Mouse (Mus musculus): ENCODE measurements around the gene Ifitm7. TPM values are rescaled to one million over a fixed set of nuclear protein-coding genes. Genes with fewer than 3 reads are reported as not detected.

The Ifitm7 gene
- total and polyA plus RNA-seq, 2 experiments = not detected

DNA sequence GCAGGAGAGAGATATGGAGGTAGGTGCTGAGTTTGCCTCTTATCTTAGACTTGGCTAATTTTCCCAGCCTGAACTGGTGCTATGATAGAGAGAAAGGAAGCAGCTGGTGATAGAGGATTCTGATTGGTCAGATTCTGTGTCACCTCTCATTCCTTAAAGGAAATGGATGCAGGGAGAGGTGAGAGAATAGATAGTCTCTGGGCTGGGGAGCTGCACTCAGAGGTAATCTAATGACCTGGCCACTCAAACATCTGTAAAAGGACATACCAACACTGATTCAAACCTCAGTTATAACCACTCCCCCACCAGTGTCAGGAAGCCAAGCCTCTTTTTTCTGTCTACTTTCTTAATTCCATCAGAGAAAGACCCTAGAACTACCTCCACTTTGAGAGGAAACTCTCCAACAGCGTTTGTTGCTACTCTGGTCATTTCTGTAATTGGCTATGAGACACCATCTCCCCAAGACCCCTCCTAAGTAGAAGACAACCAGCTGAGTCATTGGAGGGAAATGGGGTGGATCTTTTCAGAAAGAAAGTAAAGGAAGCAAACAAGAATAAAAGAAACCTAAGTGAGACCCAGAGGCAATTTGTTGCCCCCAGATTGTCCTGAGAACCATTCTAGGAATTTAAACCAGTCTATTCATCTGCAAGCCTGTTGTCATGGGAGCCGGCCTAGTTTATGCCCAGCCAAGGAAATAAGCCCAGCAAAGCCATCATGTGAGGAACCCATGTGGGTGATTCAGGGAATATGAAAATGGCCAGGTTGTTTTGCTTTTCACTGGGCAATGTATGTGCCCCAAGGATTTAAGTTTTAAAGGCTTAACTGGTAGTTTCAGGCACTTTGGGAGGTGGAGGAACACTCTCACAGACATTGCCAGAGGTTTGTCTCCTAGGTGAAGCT lies 38.7 kb upstream of the Ifitm7 start:
- Histone ChIP-seq H3K4me3 (ENCODE audit: insufficient read depth, low read depth, low read length) (no peak overlapping the region), H3K79me2 (ENCODE audit: control insufficient read depth, insufficient read depth, low read length) (no peaks in the 10 kb centered on the region), H3K27ac (replicated peaks; ENCODE audit: insufficient read depth, low read depth, low read length) (no peak overlapping the region), H3K4me1 (ENCODE audit: control insufficient read depth, insufficient read depth, low read length) (no peaks in the 10 kb centered on the region), H3K36me3 (ENCODE audit: control insufficient read depth, insufficient read depth, low read length) (no peaks in the 10 kb centered on the region), H3K27me3 (ENCODE audit: control insufficient read depth, insufficient read depth, low read length) (no peaks in the 10 kb centered on the region), H3K9ac (ENCODE audit: low read depth, low read length) (no peak overlapping the region)
- WGBS = 88% methylated on average over 2 of the region's 2 CpGs
- no peak for DNase-seq (ENCODE audit: extremely low read depth, low read depth, low spot score)
- no peak for TF ChIP-seq POLR2A (IDR thresholded peaks at IDR 0.05; ENCODE audit: extremely low read depth, insufficient read depth, low read length)
- TF ChIP-seq CTCF (IDR thresholded peaks at IDR 0.05; ENCODE audit: low read depth, low read length) = no peak

DNA sequence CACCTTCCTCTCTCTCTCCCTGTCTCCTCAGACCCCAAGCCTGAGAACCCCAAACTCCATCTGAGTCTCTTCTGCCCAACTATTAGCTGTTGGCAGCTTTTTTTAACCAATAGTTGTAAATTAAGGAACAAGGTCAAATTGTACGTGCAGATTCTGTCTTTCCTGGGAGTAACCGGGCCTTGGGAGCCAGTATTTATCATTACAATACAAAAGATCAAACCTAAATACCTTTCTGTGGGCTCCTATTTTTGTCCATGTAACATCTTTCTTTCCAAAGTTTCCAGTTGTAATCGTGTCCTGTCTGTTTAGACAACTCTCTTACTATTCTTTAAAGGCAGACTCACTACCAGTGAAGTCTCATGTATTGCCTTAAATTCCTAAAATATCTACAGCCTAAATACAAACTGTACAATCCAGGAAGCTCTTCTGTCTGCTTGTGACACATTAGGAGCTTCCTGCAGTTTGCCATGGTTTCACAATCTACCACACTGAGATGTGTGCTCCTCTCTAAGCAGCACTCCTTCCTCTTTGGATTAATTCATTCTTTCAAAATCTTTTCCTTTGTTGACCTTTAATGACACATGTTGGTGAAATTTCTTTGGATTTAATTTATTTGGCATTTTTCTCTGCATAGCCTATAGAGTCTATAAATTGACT lies 34.6 kb upstream of the Ifitm7 start:
- 76% methylated on average over 3 of the region's 3 CpGs for WGBS
- DNase-seq (ENCODE audit: extremely low read depth, low read depth, low spot score) = no peak
- no peak overlapping the region for H3K27ac ChIP-seq (replicated peaks; ENCODE audit: insufficient read depth, low read depth, low read length)
- TF ChIP-seq CTCF (IDR thresholded peaks at IDR 0.05; ENCODE audit: low read depth, low read length) (no peak), POLR2A (IDR thresholded peaks at IDR 0.05; ENCODE audit: extremely low read depth, insufficient read depth, low read length) (no peak)
- no peaks in the 10 kb centered on the region for H3K36me3 ChIP-seq (ENCODE audit: control insufficient read depth, insufficient read depth, low read length)
- H3K4me3 ChIP-seq (ENCODE audit: insufficient read depth, low read depth, low read length) = no peak overlapping the region
- no peaks in the 10 kb centered on the region for H3K4me1 ChIP-seq (ENCODE audit: control insufficient read depth, insufficient read depth, low read length)
- no peaks in the 10 kb centered on the region for H3K79me2 ChIP-seq (ENCODE audit: control insufficient read depth, insufficient read depth, low read length)
- H3K27me3 ChIP-seq (ENCODE audit: control insufficient read depth, insufficient read depth, low read length) = no peaks in the 10 kb centered on the region
- H3K9ac ChIP-seq (ENCODE audit: low read depth, low read length) = no peak overlapping the region

DNA sequence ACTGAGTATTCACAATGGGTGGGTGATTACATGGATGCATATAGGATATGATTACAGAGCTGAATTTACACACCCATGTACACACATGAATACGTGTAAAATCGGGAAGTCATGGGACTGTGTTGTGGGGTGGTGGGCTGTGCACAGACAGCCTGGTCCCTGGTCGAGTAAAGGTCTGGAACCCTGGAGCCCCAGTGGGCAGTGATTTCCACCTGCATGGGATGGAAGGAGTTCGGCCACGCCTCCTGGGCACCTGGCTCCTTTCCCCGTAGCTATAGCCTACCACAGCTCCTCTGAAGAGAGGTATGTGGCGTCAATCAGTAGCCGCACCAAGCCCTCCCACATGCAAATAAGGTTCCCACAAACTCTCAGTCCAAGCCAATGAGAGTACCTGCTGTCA lies 30.6 kb upstream of the Ifitm7 start:
- DNase-seq (ENCODE audit: extremely low read depth, low read depth, low spot score) = no peak
- Histone ChIP-seq H3K4me1 (ENCODE audit: control insufficient read depth, insufficient read depth, low read length) (no peaks in the 10 kb centered on the region), H3K27me3 (ENCODE audit: control insufficient read depth, insufficient read depth, low read length) (no peaks in the 10 kb centered on the region), H3K9ac (ENCODE audit: low read depth, low read length) (no peak overlapping the region), H3K4me3 (ENCODE audit: insufficient read depth, low read depth, low read length) (no peak overlapping the region), H3K36me3 (ENCODE audit: control insufficient read depth, insufficient read depth, low read length) (no peaks in the 10 kb centered on the region), H3K27ac (replicated peaks; ENCODE audit: insufficient read depth, low read depth, low read length) (no peak overlapping the region), H3K79me2 (ENCODE audit: control insufficient read depth, insufficient read depth, low read length) (no peaks in the 10 kb centered on the region)
- 91% methylated on average over 8 of the region's 8 CpGs for WGBS
- no peak for TF ChIP-seq POLR2A (IDR thresholded peaks at IDR 0.05; ENCODE audit: extremely low read depth, insufficient read depth, low read length)
- TF ChIP-seq CTCF (IDR thresholded peaks at IDR 0.05; ENCODE audit: low read depth, low read length) = no peak

DNA sequence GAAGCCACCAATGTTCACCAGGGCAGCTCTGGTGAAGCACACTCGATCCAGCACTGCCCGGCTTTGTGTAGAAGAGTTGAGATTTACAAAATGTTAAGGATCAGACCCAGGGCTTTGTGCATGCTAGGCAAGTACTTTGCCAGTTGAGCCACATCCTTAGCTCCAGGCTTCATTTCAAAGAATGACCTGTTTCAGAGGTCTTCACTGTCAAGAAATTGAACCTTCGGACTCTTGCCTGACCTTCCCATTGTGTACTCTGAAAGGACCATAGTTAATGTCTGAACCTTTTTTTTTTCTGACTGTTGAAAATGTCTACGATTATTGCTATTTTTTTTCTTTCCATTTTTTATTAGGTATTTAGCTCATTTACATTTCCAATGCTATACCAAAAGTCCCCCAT lies 23.3 kb upstream of the Ifitm7 start:
- 76% methylated on average over 4 of the region's 4 CpGs for WGBS
- H3K27ac ChIP-seq (replicated peaks; ENCODE audit: insufficient read depth, low read depth, low read length) = no peak overlapping the region
- no peak overlapping the region for H3K9ac ChIP-seq (ENCODE audit: low read depth, low read length)
- H3K4me1 ChIP-seq (ENCODE audit: control insufficient read depth, insufficient read depth, low read length) = peaks cover 4% of the 10 kb centered on the region; the same call in 1 of the 2 replicates
- TF ChIP-seq POLR2A (IDR thresholded peaks at IDR 0.05; ENCODE audit: extremely low read depth, insufficient read depth, low read length) (no peak), CTCF (IDR thresholded peaks at IDR 0.05; ENCODE audit: low read depth, low read length) (no peak)
- H3K79me2 ChIP-seq (ENCODE audit: control insufficient read depth, insufficient read depth, low read length) = no peaks in the 10 kb centered on the region
- H3K27me3 ChIP-seq (ENCODE audit: control insufficient read depth, insufficient read depth, low read length) = no peaks in the 10 kb centered on the region
- peak; percentile 46 for DNase-seq (ENCODE audit: extremely low read depth, low read depth, low spot score)
- no peak overlapping the region for H3K4me3 ChIP-seq (ENCODE audit: insufficient read depth, low read depth, low read length)
- no peaks in the 10 kb centered on the region for H3K36me3 ChIP-seq (ENCODE audit: control insufficient read depth, insufficient read depth, low read length)

DNA sequence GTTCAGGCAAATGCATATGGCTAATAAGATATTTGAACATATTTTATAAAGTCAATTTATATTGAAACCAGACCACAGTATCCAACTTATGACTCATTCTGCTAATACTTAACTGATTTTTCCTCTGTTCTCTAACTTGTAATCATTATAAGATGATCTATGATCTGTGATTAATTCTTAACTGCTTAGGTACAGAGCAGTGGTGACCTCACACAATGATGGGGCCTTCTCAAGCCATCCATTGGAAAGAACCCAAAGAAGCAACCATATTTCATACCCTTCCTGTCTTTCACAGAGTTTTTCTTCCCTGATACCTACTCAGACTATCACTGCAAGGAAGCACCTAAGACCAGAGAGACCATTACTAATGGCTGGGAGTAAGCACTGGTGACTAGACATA lies 22.0 kb upstream of the Ifitm7 start:
- DNase-seq (ENCODE audit: extremely low read depth, low read depth, low spot score) = no peak
- Histone ChIP-seq H3K4me1 (ENCODE audit: control insufficient read depth, insufficient read depth, low read length) (peaks cover 8% of the 10 kb centered on the region), H3K9ac (ENCODE audit: low read depth, low read length) (no peak overlapping the region), H3K79me2 (ENCODE audit: control insufficient read depth, insufficient read depth, low read length) (no peaks in the 10 kb centered on the region), H3K27me3 (ENCODE audit: control insufficient read depth, insufficient read depth, low read length) (no peaks in the 10 kb centered on the region), H3K27ac (replicated peaks; ENCODE audit: insufficient read depth, low read depth, low read length) (no peak overlapping the region), H3K36me3 (ENCODE audit: control insufficient read depth, insufficient read depth, low read length) (no peaks in the 10 kb centered on the region), H3K4me3 (ENCODE audit: insufficient read depth, low read depth, low read length) (no peak overlapping the region)
- TF ChIP-seq CTCF (IDR thresholded peaks at IDR 0.05; ENCODE audit: low read depth, low read length) (no peak), POLR2A (IDR thresholded peaks at IDR 0.05; ENCODE audit: extremely low read depth, insufficient read depth, low read length) (no peak)

DNA sequence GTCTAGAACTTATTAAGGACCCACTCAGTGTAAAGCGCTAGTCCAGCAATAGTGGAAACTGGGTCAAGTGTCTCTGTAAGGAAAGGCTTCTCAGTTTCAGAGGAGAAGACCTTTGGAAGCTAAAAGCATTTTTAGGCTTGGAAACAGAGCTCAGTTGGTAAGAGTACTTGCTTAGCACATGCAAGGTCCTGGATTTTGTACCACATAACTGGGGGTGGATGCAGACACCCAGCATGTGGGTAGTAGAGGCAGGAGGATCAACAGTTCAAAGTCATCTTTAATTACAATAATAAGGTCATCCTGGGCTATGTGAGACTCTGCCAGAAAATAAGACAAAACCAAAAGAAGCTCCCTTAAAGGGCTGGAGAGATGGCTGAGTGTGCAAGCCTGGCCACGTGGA lies 21.4 kb upstream of the Ifitm7 start:
- Histone ChIP-seq H3K79me2 (ENCODE audit: control insufficient read depth, insufficient read depth, low read length) (no peaks in the 10 kb centered on the region), H3K9ac (ENCODE audit: low read depth, low read length) (no peak overlapping the region), H3K4me1 (ENCODE audit: control insufficient read depth, insufficient read depth, low read length) (peaks cover 9% of the 10 kb centered on the region), H3K27me3 (ENCODE audit: control insufficient read depth, insufficient read depth, low read length) (no peaks in the 10 kb centered on the region), H3K4me3 (ENCODE audit: insufficient read depth, low read depth, low read length) (no peak overlapping the region), H3K36me3 (ENCODE audit: control insufficient read depth, insufficient read depth, low read length) (no peaks in the 10 kb centered on the region), H3K27ac (replicated peaks; ENCODE audit: insufficient read depth, low read depth, low read length) (no peak overlapping the region)
- 85% methylated on average over 2 of the region's 2 CpGs for WGBS
- TF ChIP-seq POLR2A (IDR thresholded peaks at IDR 0.05; ENCODE audit: extremely low read depth, insufficient read depth, low read length) = no peak
- TF ChIP-seq CTCF (IDR thresholded peaks at IDR 0.05; ENCODE audit: low read depth, low read length) = no peak
- DNase-seq (ENCODE audit: extremely low read depth, low read depth, low spot score) = no peak
